In genomic region chr5:149513438-149514086, GRCm38 (mm10) we compare ENCODE assay signal across 11 mouse cellular contexts. TPM values are rescaled to one million over a fixed set of nuclear protein-coding genes. Genes with fewer than 3 reads are reported as not detected.
DNase-seq lines count a peak whose midpoint lies in the region; ATAC-seq and TF ChIP-seq lines count a peak whose summit lies in the region.
"Had no signal": no experiment of that assay in that cellular context is flagged by ENCODE, and none has a peak within 500 bp of the region (broad histone marks: within the 10 kb centered on the region; RNA-seq: fewer than 3 reads in every experiment).

No protein-coding gene starts in this region.

- 42% methylated on average over 9 of the region's 9 CpGs for WGBS in heart, embryonic 13.5 days
- WGBS in forebrain, postnatal 0 days = 8% methylated on average over 9 of the region's 9 CpGs
- 59% methylated on average over 9 of the region's 9 CpGs for WGBS in midbrain, embryonic 10.5 days

- H3K4me3 ChIP-seq in heart, embryonic 13.5 days = peak overlapping the region; percentile 28
- no peak overlapping the region for H3K4me3 ChIP-seq in forebrain, postnatal 0 days (ENCODE audit: low read depth, low read length)
- no peak overlapping the region for H3K4me3 ChIP-seq in midbrain, embryonic 10.5 days
- H3K4me3 ChIP-seq: liver, embryonic 15.5 days had no signal

- H3K9me3 ChIP-seq in heart, embryonic 13.5 days = no peaks in the 10 kb centered on the region
- H3K9me3 ChIP-seq in forebrain, postnatal 0 days (ENCODE audit: low read length) = no peaks in the 10 kb centered on the region
- no peaks in the 10 kb centered on the region for H3K9me3 ChIP-seq in midbrain, embryonic 10.5 days (replicated peaks)
- H3K9me3 ChIP-seq: liver, embryonic 15.5 days had no signal

- ATAC-seq in heart, embryonic 13.5 days (ENCODE audit: extremely low read depth, insufficient number of reproducible peaks, low FRiP score, low TSS enrichment) = no peak
- ATAC-seq in forebrain, postnatal 0 days = peak; percentile 34; the same call in 1 of the 2 replicates

- peak overlapping the region; percentile 87 for H3K27ac ChIP-seq in heart, embryonic 13.5 days (replicated peaks)
- H3K27ac ChIP-seq in forebrain, postnatal 0 days (ENCODE audit: low read depth, low read length) = peak overlapping the region; percentile 47; the same call in 1 of the 2 replicates
- peak overlapping the region; percentile 80 for H3K27ac ChIP-seq in midbrain, embryonic 10.5 days (replicated peaks)
- H3K27ac ChIP-seq: liver, embryonic 15.5 days had no signal

- peak overlapping the region; percentile 64 for H3K4me2 ChIP-seq in heart, embryonic 13.5 days
- no peak overlapping the region for H3K4me2 ChIP-seq in forebrain, postnatal 0 days (ENCODE audit: low read depth)
- H3K4me2 ChIP-seq: liver, embryonic 15.5 days had no signal

- DNase-seq in heart, adult 18-20 months = no peak
- peak; percentile 94 for DNase-seq in brain, embryonic 14.5 days (ENCODE audit: low read depth)
- no peak for DNase-seq in forebrain, postnatal 0 days
- DNase-seq in midbrain, embryonic 10.5 days (ENCODE audit: low spot score) = no peak
- DNase-seq in frontal cortex, adult 2 months (ENCODE audit: extremely low spot score in 1 of 2, low spot score in 1 of 2) = no peak
- DNase-seq in adipocyte (ENCODE audit: low spot score) = no peak
- no peak for DNase-seq in right cerebral cortex, adult 18-20 months
- DNase-seq: B cell, adult 2 months had no signal

- TF ChIP-seq CTCF in brain, embryonic 14.5 days (IDR thresholded peaks at IDR 0.05; ENCODE audit: borderline replicate concordance, extremely low read depth, insufficient read depth, insufficient read length) = no peak
- TF ChIP-seq CTCF in forebrain, postnatal 0 days (IDR thresholded peaks at IDR 0.05; ENCODE audit: low read depth) = no peak

- peak overlapping the region; percentile 59 for H3K9ac ChIP-seq in heart, embryonic 13.5 days
- H3K9ac ChIP-seq in forebrain, postnatal 0 days = no peak overlapping the region
- H3K9ac ChIP-seq: liver, embryonic 15.5 days had no signal

- peaks cover 29% of the 10 kb centered on the region for H3K4me1 ChIP-seq in heart, embryonic 13.5 days
- H3K4me1 ChIP-seq in forebrain, postnatal 0 days (ENCODE audit: insufficient read depth) = 0 out of 2 replicates have a peak, but pooled peaks cover 6% of the 10 kb centered on the region
- peaks cover 22% of the 10 kb centered on the region for H3K4me1 ChIP-seq in midbrain, embryonic 10.5 days
- H3K4me1 ChIP-seq: liver, embryonic 15.5 days had no signal

- H3K36me3 ChIP-seq in heart, embryonic 13.5 days = no peaks in the 10 kb centered on the region
- no peaks in the 10 kb centered on the region for H3K36me3 ChIP-seq in forebrain, postnatal 0 days (ENCODE audit: insufficient read depth)
- H3K36me3 ChIP-seq in midbrain, embryonic 10.5 days = no peaks in the 10 kb centered on the region
- H3K36me3 ChIP-seq: liver, embryonic 15.5 days had no signal

- no peak for TF ChIP-seq POLR2A in brain, embryonic 14.5 days (IDR thresholded peaks at IDR 0.05; ENCODE audit: borderline replicate concordance, extremely low read depth, insufficient read depth, insufficient read length, poor library complexity, severe bottlenecking)

- no peaks in the 10 kb centered on the region for H3K27me3 ChIP-seq in heart, embryonic 13.5 days (replicated peaks)
- no peaks in the 10 kb centered on the region for H3K27me3 ChIP-seq in forebrain, postnatal 0 days (ENCODE audit: insufficient read depth, low read length)
- peaks cover 7% of the 10 kb centered on the region; the same call in 1 of the 2 replicates for H3K27me3 ChIP-seq in midbrain, embryonic 10.5 days (ENCODE audit: low read depth, poor library complexity, severe bottlenecking)
- H3K27me3 ChIP-seq: liver, embryonic 15.5 days; Patski had no signal

RNA-seq across cellular contexts. Expression of gene Wdr95, which starts 14.9 kb away (rescaled TPM):
- polyA plus RNA-seq in heart, embryonic 13.5 days (2015; fragmentation: Nextera tagmentation; extraction: Ambion mirVana) = not detected in 2 replicates
- not detected for total RNA-seq in heart, adult 18-20 months (2021)
- polyA plus RNA-seq in brain, embryonic 14.5 days (2012; rRNA removed) = 0.37 and 0.42 TPM in 2 replicates
- total RNA-seq in forebrain, postnatal 0 days (2014; rRNA removed) = 0.15 and 0.38 TPM in 2 replicates
- polyA plus RNA-seq in forebrain, postnatal 0 days (2015; fragmentation: Nextera tagmentation; extraction: Ambion mirVana) = 0.45 and 0.84 TPM in 2 replicates
- not detected in 2 replicates for polyA plus RNA-seq in midbrain, embryonic 10.5 days (2016; fragmentation: Nextera tagmentation; extraction: Ambion mirVana)
- polyA plus RNA-seq in frontal cortex, adult 2 months (2012; rRNA removed) = 0.68 and 1.5 TPM in 2 replicates
- polyA plus RNA-seq: liver, embryonic 15.5 days had no signal
